Mouse (Mus musculus) midbrain, postnatal 0 days (tissue): ENCODE results near the gene Dennd1a. TPM values are rescaled to one million over a fixed set of nuclear protein-coding genes. Genes with fewer than 3 reads are reported as not detected.

Source experiments
- ATAC-seq: fragments of 200-750 bp; cut with Nextera tagmentation; 2 replicates; pipeline ENCODE4 v1.8.0; 2017; ENCODE audit warnings: moderate number of reproducible peaks, mild to moderate bottlenecking, moderate TSS enrichment, moderate library complexity; ENCODE audit not compliant: low FRiP score
- DNase-seq: peaks from one replicate; pipeline ENCODE4 v3.0.0-alpha.2; 2015; ENCODE audit warnings: low spot score
- H3K27ac ChIP-seq: fragments of 300-500 bp; sonication (generic); 2 replicates; pipeline ENCODE4 v1.5.1; 2014; ENCODE audit warnings: low read depth, mild to moderate bottlenecking, low read length, mixed read lengths
- H3K27me3 ChIP-seq: fragments of 300-500 bp; sonication (generic); 2 replicates; pipeline ENCODE4 v1.6.1; 2014; ENCODE audit warnings: low read length, control low read depth, mixed read lengths; ENCODE audit not compliant: insufficient read depth
- H3K36me3 ChIP-seq: fragments of 300-500 bp; sonication (generic); 2 replicates; pipeline ENCODE4 v1.6.1; 2014; ENCODE audit warnings: low read length, control low read depth, mixed read lengths; ENCODE audit not compliant: insufficient read depth
- H3K4me1 ChIP-seq: fragments of 300-500 bp; sonication (generic); 2 replicates; pipeline ENCODE4 v1.6.1; 2014; ENCODE audit warnings: mild to moderate bottlenecking, control low read depth, antibody characterized with exemption, low read length, mixed read lengths; ENCODE audit not compliant: insufficient read depth
- H3K4me2 ChIP-seq: fragments of 300-500 bp; sonication (generic); 2 replicates; pipeline ENCODE4 v1.6.1; 2014; ENCODE audit warnings: low read depth, mild to moderate bottlenecking, low read length, mixed read lengths; ENCODE audit not compliant: poor library complexity, severe bottlenecking
- H3K4me3 ChIP-seq: fragments of 300-500 bp; sonication (generic); 2 replicates; pipeline ENCODE4 v1.5.1; 2014; ENCODE audit warnings: low read depth, mild to moderate bottlenecking, low read length, moderate library complexity
- H3K9ac ChIP-seq: fragments of 300-500 bp; sonication (generic); replicated peaks from 2 replicates; pipeline ENCODE4 v1.6.1; 2014; ENCODE audit warnings: mild to moderate bottlenecking, low read length, moderate library complexity, mixed read lengths; ENCODE audit not compliant: poor library complexity, severe bottlenecking
- H3K9me3 ChIP-seq: fragments of 300-500 bp; sonication (generic); 2 replicates; pipeline ENCODE4 v1.6.1; 2016; ENCODE audit warnings: low read length, control low read depth
- CTCF ChIP-seq: IDR thresholded peaks from 2 replicates; pipeline ENCODE4 v1.5.1; 2016; ENCODE audit warnings: antibody characterized with exemption, mild to moderate bottlenecking
- WGBS: fragments of 180-500 bp; shearing (Covaris S2); extraction: QIAGEN DNeasy Blood & Tissue Kit; methylation state at CpG from one replicate; pipeline ENCODE4 v1.1.7; 2014; 5-methylcytosine and 5-hydroxymethylcytosine counted together
- polyA plus RNA-seq: library from polyadenylated mRNA; unstranded; fragments of >200 nt; fragmentation: Nextera tagmentation; extraction: Ambion mirVana; gene quantifications from 2 replicates; pipeline ENCODE4 v1.2.1, GENCODE M21; 2015
- total RNA-seq: library from RNA; depleted of rRNA; stranded (reverse); fragments of >200 nt; gene quantifications from 2 replicates; pipeline ENCODE4 v1.2.3, GENCODE M21; 2014

Dennd1a gene
- total and polyA plus RNA-seq, 2 experiments from 2014 or later: 15.9 to 51.1 TPM

DNA sequence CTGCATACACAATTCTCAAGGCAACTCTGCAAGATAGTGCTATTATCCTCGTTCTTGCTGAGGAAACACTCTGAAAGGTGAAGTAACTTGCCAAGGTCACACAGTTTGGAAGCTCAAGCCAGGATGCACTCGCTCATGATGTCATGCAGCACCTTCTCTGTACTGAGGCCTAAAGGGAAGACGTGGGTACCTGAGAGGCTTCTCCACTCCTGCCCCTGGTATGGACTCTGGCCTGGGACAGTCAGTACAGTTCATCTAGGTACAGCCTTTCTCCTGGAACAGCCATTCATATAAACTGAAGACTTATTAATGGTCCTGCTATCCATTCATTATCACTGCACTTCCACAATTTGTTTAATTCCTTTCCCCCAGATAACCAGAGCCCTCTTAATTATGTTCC is 298.1 kb downstream of the Dennd1a start:
- DNase-seq (no peak), ATAC-seq (no peak)
- no peak overlapping the region for H3K4me2 ChIP-seq
- H3K36me3 ChIP-seq: no peaks in the 10 kb centered on the region
- H3K9me3 ChIP-seq: no peaks in the 10 kb centered on the region
- TF ChIP-seq CTCF: no peak
- H3K4me3 ChIP-seq: no peak overlapping the region
- 89% methylated on average over 3 of the region's 3 CpGs for WGBS
- no peaks in the 10 kb centered on the region for H3K4me1 ChIP-seq
- no peak overlapping the region for H3K9ac ChIP-seq
- no peak overlapping the region for H3K27ac ChIP-seq
- H3K27me3 ChIP-seq: no peaks in the 10 kb centered on the region

DNA sequence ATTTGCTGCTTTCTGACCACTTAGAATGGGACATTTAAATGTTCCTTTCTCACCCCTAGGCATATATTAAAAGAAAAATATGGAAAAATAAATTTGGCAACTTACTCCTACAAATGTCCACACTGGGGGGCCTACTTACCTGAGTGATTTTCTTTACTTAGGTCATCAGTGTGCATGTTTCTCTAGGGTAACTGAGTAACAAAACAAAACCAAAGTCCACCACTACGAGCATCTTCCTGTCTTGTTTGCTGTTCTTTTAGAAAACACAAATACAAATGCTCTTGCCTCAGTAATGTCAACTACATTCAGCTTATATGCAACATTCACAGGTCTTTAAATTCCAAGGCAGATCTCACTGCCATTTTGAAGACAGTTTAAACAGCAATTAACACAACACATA is 298.9 kb downstream of the Dennd1a start:
- H3K36me3 ChIP-seq: no peaks in the 10 kb centered on the region
- H3K27ac ChIP-seq: no peak overlapping the region
- no peaks in the 10 kb centered on the region for H3K9me3 ChIP-seq
- H3K4me1 ChIP-seq: no peaks in the 10 kb centered on the region
- no peak for DNase-seq
- H3K4me3 ChIP-seq: no peak overlapping the region
- no peaks in the 10 kb centered on the region for H3K27me3 ChIP-seq
- TF ChIP-seq CTCF: no peak
- ATAC-seq: no peak
- no peak overlapping the region for H3K9ac ChIP-seq
- H3K4me2 ChIP-seq: no peak overlapping the region
- 91% methylated on average over 1 of the region's 1 CpGs for WGBS

DNA sequence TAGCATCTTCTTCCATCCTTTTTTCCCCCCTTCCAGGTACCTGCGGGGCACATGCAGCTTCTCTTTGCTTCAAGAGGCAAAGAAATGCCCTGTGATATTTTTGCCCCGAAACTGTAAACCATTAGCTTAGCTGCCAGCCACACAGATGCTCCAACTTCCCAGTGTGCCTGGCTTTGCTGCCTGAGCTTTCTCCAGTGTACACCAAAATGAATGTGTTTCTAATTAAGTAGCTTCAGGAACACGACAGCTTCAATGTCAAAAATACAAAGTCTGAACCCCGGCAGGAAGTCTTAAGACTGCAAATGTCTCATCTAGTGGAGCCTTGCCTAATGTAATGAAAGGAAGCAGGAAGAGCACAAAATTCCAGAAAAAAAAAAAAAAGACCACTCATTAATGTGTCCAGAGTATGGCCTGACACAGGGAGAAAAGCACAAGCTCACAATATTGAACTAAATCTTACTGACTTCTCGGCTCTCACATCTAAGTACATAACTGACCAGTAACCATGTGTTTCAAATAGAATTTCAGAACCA is 301.4 kb downstream of the Dennd1a start:
- no peak overlapping the region for H3K9ac ChIP-seq
- H3K4me3 ChIP-seq: no peak overlapping the region
- H3K36me3 ChIP-seq: no peaks in the 10 kb centered on the region
- WGBS: 44% methylated on average over 5 of the region's 5 CpGs
- no peaks in the 10 kb centered on the region for H3K9me3 ChIP-seq
- TF ChIP-seq CTCF: no peak
- no peak overlapping the region for H3K27ac ChIP-seq
- ATAC-seq (no peak), DNase-seq (peak; percentile 12)
- no peak overlapping the region for H3K4me2 ChIP-seq
- no peaks in the 10 kb centered on the region for H3K27me3 ChIP-seq
- H3K4me1 ChIP-seq: no peaks in the 10 kb centered on the region

DNA sequence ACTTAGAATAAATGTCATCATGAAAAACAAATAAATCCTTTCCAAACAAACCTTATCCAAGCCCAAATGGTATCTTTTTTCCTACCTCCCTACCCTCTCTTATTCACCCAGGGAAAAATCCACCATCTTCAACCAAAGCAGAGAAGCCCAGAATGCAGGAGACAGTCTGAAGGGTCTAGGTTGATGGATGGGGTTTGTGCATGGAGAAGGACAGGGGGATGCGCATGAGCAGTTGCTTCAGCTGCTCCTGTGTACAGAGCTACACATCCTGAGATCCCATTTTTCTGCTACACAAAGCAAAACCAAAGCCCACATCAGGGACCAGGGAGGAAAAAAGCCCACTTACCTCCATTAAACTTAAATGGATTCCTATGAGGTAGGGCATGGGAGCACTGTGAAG is 304.5 kb downstream of the Dennd1a start:
- no peak for DNase-seq
- TF ChIP-seq CTCF: no peak
- H3K4me2 ChIP-seq: no peak overlapping the region
- H3K9me3 ChIP-seq: no peaks in the 10 kb centered on the region
- WGBS: 96% methylated on average over 1 of the region's 1 CpGs
- H3K36me3 ChIP-seq: no peaks in the 10 kb centered on the region
- H3K4me1 ChIP-seq: no peaks in the 10 kb centered on the region
- H3K27me3 ChIP-seq: no peaks in the 10 kb centered on the region
- ATAC-seq: no peak
- no peak overlapping the region for H3K4me3 ChIP-seq
- no peak overlapping the region for H3K27ac ChIP-seq
- H3K9ac ChIP-seq: no peak overlapping the region

DNA sequence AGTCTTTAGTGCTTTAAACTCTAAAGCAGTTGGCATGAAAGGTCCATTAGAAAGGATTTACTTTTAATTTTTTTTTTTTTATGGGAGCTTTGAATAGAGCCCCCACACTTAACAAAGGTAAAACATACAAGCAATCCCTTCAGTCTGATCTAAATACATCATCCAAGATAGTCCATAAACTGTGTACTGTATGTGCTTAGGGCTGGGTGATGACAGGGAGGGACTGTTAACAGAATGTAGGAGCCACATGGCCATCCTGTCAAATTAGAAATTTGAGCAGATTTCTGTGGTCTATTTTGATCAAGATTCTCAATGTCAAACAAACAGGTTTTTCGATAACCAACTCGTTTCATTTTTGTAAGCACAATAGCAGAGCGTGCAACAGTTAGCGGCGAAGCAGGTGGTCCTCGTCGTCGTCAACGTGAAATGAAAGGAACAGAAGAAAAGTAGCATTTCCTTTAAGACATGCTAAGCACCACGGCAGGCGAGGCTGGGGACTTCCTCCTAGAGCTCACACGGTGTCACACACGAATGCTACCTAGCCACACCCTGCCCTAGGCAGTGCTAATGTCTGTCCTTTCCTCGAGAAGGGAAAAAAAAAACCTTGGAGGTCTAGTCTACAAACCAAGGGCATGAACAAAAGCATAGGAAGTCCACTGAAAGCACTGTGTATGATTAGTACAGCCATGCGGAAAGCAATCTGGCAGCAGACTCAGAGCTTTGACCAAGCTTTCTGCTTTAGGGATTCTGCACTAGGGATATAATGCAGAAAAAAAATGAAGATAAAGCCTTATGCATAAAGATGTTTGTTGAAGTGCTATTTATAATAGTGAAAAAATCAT is 305.4 kb downstream of the Dennd1a start:
- no peak overlapping the region for H3K4me3 ChIP-seq
- WGBS: 63% methylated on average over 15 of the region's 15 CpGs
- peak; percentile 35 for DNase-seq
- no peaks in the 10 kb centered on the region for H3K27me3 ChIP-seq
- no peak overlapping the region for H3K27ac ChIP-seq
- no peak for ATAC-seq
- TF ChIP-seq CTCF: no peak
- no peaks in the 10 kb centered on the region for H3K4me1 ChIP-seq
- H3K36me3 ChIP-seq: no peaks in the 10 kb centered on the region
- H3K9ac ChIP-seq: no peak overlapping the region
- no peak overlapping the region for H3K4me2 ChIP-seq
- no peaks in the 10 kb centered on the region for H3K9me3 ChIP-seq

DNA sequence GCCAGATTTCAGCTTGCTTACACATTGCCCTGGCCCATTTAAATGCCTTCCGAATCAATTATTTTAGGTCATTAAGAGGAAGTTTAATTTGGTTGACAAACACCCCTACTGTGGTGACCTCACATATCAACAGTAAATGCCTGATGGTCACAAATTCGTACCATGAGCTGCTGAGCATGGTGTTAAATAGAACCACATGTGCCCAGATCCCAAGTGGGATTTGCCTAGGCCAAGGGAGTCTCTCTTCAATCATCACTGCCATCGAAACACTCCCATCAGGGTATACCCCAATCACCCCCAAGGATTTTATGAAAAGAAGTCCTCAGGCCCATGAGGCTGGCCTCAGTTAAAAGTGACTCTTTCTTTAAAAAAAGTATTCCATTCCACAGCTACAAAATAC is 313.0 kb downstream of the Dennd1a start:
- Histone ChIP-seq H3K4me2 (no peak overlapping the region), H3K36me3 (no peaks in the 10 kb centered on the region), H3K9ac (no peak overlapping the region), H3K4me3 (no peak overlapping the region), H3K27ac (no peak overlapping the region), H3K4me1 (no peaks in the 10 kb centered on the region), H3K27me3 (no peaks in the 10 kb centered on the region), H3K9me3 (no peaks in the 10 kb centered on the region)
- DNase-seq (no peak), ATAC-seq (no peak)
- WGBS: 88% methylated on average over 3 of the region's 3 CpGs
- no peak for TF ChIP-seq CTCF
